Mouse (Mus musculus) heart, embryonic 15.5 days (tissue): Measurements from ENCODE around the gene Etv2. TPM values are rescaled to one million over a fixed set of nuclear protein-coding genes. Genes with fewer than 3 reads are reported as not detected.

ENCODE experiments used
- ATAC-seq: fragments of 200-750 bp; cut with Nextera tagmentation; replicated peaks from 2 replicates; pipeline ENCODE4 v1.8.0; 2017; ENCODE audit warnings: low read depth, moderate TSS enrichment; ENCODE audit not compliant: insufficient number of reproducible peaks, insufficient read depth, low FRiP score
- H3K27ac ChIP-seq: fragments of 300-500 bp; sonication (generic); 2 replicates; pipeline ENCODE4 v1.5.1; 2015; ENCODE audit warnings: mild to moderate bottlenecking, inconsistent platforms
- H3K27me3 ChIP-seq: fragments of 300-500 bp; sonication (generic); 2 replicates; pipeline ENCODE4 v1.6.1; 2015; ENCODE audit warnings: inconsistent platforms
- H3K36me3 ChIP-seq: fragments of 300-500 bp; sonication (generic); 2 replicates; pipeline ENCODE4 v1.6.1; 2015; ENCODE audit warnings: mild to moderate bottlenecking, inconsistent platforms
- H3K4me1 ChIP-seq: fragments of 300-500 bp; sonication (generic); replicated peaks from 2 replicates; pipeline ENCODE4 v1.6.1; 2015; ENCODE audit warnings: inconsistent platforms
- H3K4me2 ChIP-seq: fragments of 300-500 bp; sonication (generic); 2 replicates; pipeline ENCODE4 v1.6.1; 2015; ENCODE audit warnings: inconsistent platforms, mild to moderate bottlenecking, moderate library complexity
- H3K4me3 ChIP-seq: fragments of 300-500 bp; sonication (generic); 2 replicates; pipeline ENCODE4 v1.5.1; 2015; ENCODE audit warnings: mild to moderate bottlenecking, inconsistent platforms
- H3K9ac ChIP-seq: fragments of 300-500 bp; sonication (generic); 2 replicates; pipeline ENCODE4 v1.6.1; 2015; ENCODE audit warnings: mild to moderate bottlenecking, inconsistent platforms
- H3K9me3 ChIP-seq: fragments of 300-500 bp; sonication (generic); replicated peaks from 2 replicates; pipeline ENCODE4 v1.6.1; 2016; ENCODE audit warnings: inconsistent platforms
- WGBS: fragments of 180-500 bp; shearing (Covaris S2); methylation state at CpG from one replicate; pipeline ENCODE4 v1.1.7; 2015; ENCODE audit warnings: mixed read lengths; 5-methylcytosine and 5-hydroxymethylcytosine counted together
- polyA plus RNA-seq: library from polyadenylated mRNA; unstranded; fragments of >200 nt; fragmentation: Nextera tagmentation; extraction: Ambion mirVana; gene quantifications from 2 replicates; pipeline ENCODE4 v1.2.1, GENCODE M21; 2015

Etv2 gene
- polyA plus RNA-seq, 1 experiment from 2014 or later: not detected

- 73% methylated on average over 5 of the region's 5 CpGs for WGBS
- Histone ChIP-seq H3K27me3 (0 out of 2 replicates have a peak, but pooled peaks cover 2% of the 10 kb centered on the region), H3K4me3 (no peak overlapping the region), H3K9me3 (no peaks in the 10 kb centered on the region), H3K4me1 (peaks cover 10% of the 10 kb centered on the region), H3K4me2 (no peak overlapping the region), H3K36me3 (no peaks in the 10 kb centered on the region), H3K9ac (no peak overlapping the region), H3K27ac (no peak overlapping the region)
- ATAC-seq: no peak
Measured at GRCm38 (mm10) chr7:30596093-30596492, 39.6 kb downstream of the Etv2 start.

- Histone ChIP-seq H3K9me3 (no peaks in the 10 kb centered on the region), H3K27ac (no peak overlapping the region), H3K27me3 (0 out of 2 replicates have a peak, but pooled peaks cover 2% of the 10 kb centered on the region), H3K36me3 (no peaks in the 10 kb centered on the region), H3K4me3 (no peak overlapping the region), H3K4me2 (no peak overlapping the region), H3K4me1 (peaks cover 7% of the 10 kb centered on the region), H3K9ac (no peak overlapping the region)
- 63% methylated on average over 4 of the region's 4 CpGs for WGBS
- no peak for ATAC-seq
Measured at GRCm38 (mm10) chr7:30594510-30595024, 41.1 kb downstream of the Etv2 start.

GRCm38 (mm10) chr7:30593579-30594509, 41.8 kb downstream of the Etv2 start:
- Histone ChIP-seq H3K36me3 (no peaks in the 10 kb centered on the region), H3K4me1 (peaks cover 6% of the 10 kb centered on the region)
- WGBS: 64% methylated on average over 10 of the region's 10 CpGs

GRCm38 (mm10) chr7:30592772-30593423, 42.8 kb downstream of the Etv2 start:
- H3K27ac ChIP-seq: no peak overlapping the region
- H3K36me3 ChIP-seq: no peaks in the 10 kb centered on the region
- H3K9ac ChIP-seq: no peak overlapping the region
- no peak overlapping the region for H3K4me2 ChIP-seq
- 42% methylated on average over 5 of the region's 5 CpGs for WGBS
- H3K27me3 ChIP-seq: 0 out of 2 replicates have a peak, but pooled peaks cover 2% of the 10 kb centered on the region
- no peaks in the 10 kb centered on the region for H3K9me3 ChIP-seq
- no peak overlapping the region for H3K4me3 ChIP-seq
- ATAC-seq: no peak
- peaks cover 6% of the 10 kb centered on the region for H3K4me1 ChIP-seq

More at GRCm38 (mm10) chr7:30593579-30594509, 41.8 kb downstream of the Etv2 start:
- no peak for ATAC-seq
- Histone ChIP-seq H3K9ac (no peak overlapping the region), H3K27me3 (0 out of 2 replicates have a peak, but pooled peaks cover 2% of the 10 kb centered on the region), H3K4me3 (no peak overlapping the region), H3K4me2 (no peak overlapping the region), H3K9me3 (no peaks in the 10 kb centered on the region), H3K27ac (no peak overlapping the region)

- ATAC-seq: no peak
- 0 out of 2 replicates have a peak, but pooled peaks cover 2% of the 10 kb centered on the region for H3K27me3 ChIP-seq
- H3K9ac ChIP-seq: no peak overlapping the region
- no peak overlapping the region for H3K4me3 ChIP-seq
- H3K27ac ChIP-seq: no peak overlapping the region
- H3K36me3 ChIP-seq: no peaks in the 10 kb centered on the region
- peaks cover 19% of the 10 kb centered on the region for H3K4me1 ChIP-seq
- no peaks in the 10 kb centered on the region for H3K9me3 ChIP-seq
- H3K4me2 ChIP-seq: no peak overlapping the region
- 50% methylated on average over 4 of the region's 4 CpGs for WGBS
Measured at GRCm38 (mm10) chr7:30591605-30591951, 44.1 kb downstream of the Etv2 start.

- H3K9ac ChIP-seq: no peak overlapping the region
- H3K9me3 ChIP-seq: no peaks in the 10 kb centered on the region
- no peak overlapping the region for H3K4me3 ChIP-seq
- H3K27me3 ChIP-seq: 0 out of 2 replicates have a peak, but pooled peaks cover 2% of the 10 kb centered on the region
- H3K4me2 ChIP-seq: no peak overlapping the region
- H3K4me1 ChIP-seq: peaks cover 22% of the 10 kb centered on the region
- no peak for ATAC-seq
- H3K36me3 ChIP-seq: peaks cover 3% of the 10 kb centered on the region; the same call in 1 of the 2 replicates
- H3K27ac ChIP-seq: no peak overlapping the region
- 77% methylated on average over 9 of the region's 9 CpGs for WGBS
Measured at GRCm38 (mm10) chr7:30590927-30591604, 44.6 kb downstream of the Etv2 start.

GRCm38 (mm10) chr7:30589435-30590301, 46.0 kb downstream of the Etv2 start:
- Histone ChIP-seq H3K9me3 (no peaks in the 10 kb centered on the region), H3K4me2 (peak overlapping the region; percentile 87), H3K4me1 (peaks cover 22% of the 10 kb centered on the region), H3K27ac (peak overlapping the region; percentile 95), H3K36me3 (peaks cover 11% of the 10 kb centered on the region), H3K9ac (peak overlapping the region; percentile 99), H3K27me3 (0 out of 2 replicates have a peak, but pooled peaks cover 2% of the 10 kb centered on the region), H3K4me3 (peak overlapping the region; percentile 99)
- WGBS: 27% methylated on average over 40 of the region's 40 CpGs
- peak; percentile 62 for ATAC-seq

GRCm38 (mm10) chr7:30588676-30589434, 46.8 kb downstream of the Etv2 start, which contains the start of gene Kmt2b:
Gene Kmt2b, minus strand, starts transcription at chr7:30588726.
- Histone ChIP-seq H3K4me3 (peak within 1 kb of the TSS; percentile 99), H3K27me3 (no peaks in the 10 kb centered on the region), H3K9me3 (no peaks in the 10 kb centered on the region), H3K4me2 (peak within 1 kb of the TSS; percentile 87), H3K27ac (peak within 1 kb of the TSS; percentile 95), H3K9ac (peak within 1 kb of the TSS; percentile 99), H3K36me3 (peaks cover 19% of the 10 kb centered on the region), H3K4me1 (peaks cover 22% of the 10 kb centered on the region)
- peak; percentile 95 for ATAC-seq
- WGBS: under 1% methylated on average over 54 of the region's 68 CpGs

GRCm38 (mm10) chr7:30587842-30588667, 47.6 kb downstream of the Etv2 start:
- Histone ChIP-seq H3K9ac (peak overlapping the region; percentile 99), H3K4me2 (peak overlapping the region; percentile 87), H3K36me3 (peaks cover 27% of the 10 kb centered on the region), H3K9me3 (no peaks in the 10 kb centered on the region), H3K27ac (peak overlapping the region; percentile 95), H3K4me1 (peaks cover 22% of the 10 kb centered on the region), H3K27me3 (no peaks in the 10 kb centered on the region), H3K4me3 (peak overlapping the region; percentile 99)
- peak; percentile 10 for ATAC-seq
- WGBS: under 1% methylated on average over 67 of the region's 67 CpGs
